Mouse (Mus musculus) inflammation-experienced regulatory T-cells, adult 6 months (primary cell): Measurements from ENCODE around the gene Psg29. TPM values are rescaled to one million over a fixed set of nuclear protein-coding genes. Genes with fewer than 3 reads are reported as not detected.
A peak's percentile ranks its signal among the peaks of the same experiment; 100 is the strongest.

Source experiments
- ATAC-seq: one replicate; pipeline ENCODE4 v1.8.0; 2017
- polyA plus RNA-seq, 3 experiments: library from polyadenylated mRNA; unstranded; fragments of 100-300 nt; shearing (Covaris generic); gene quantifications; one replicate each; pipeline ENCODE4 v1.2.1; 2017

Gene Psg29
- polyA plus RNA-seq, result not detected

DNA sequence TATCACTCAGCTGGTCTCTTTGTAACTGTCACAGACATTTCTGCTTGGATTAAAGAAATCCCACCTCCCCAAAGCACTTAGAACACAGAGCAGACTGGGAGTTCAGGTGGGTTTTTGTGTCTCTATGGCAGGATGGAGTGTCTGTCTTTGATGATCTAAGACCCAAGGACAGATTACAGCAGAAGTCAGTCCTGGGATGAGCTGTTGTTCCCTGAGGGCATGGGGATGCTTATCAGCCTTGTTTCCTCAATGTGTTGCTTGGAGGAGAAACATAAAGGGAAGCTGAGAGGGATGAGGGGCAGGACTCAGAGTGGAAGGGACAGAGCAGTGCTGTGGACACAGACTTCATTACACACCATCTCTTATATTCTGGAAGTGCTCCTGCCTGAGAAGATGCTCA, at the start of gene Psg29:
TSS of gene Psg29 (plus strand) at position 301 of the 400 bp plus-strand sequence.
- ATAC-seq, result no peak

DNA sequence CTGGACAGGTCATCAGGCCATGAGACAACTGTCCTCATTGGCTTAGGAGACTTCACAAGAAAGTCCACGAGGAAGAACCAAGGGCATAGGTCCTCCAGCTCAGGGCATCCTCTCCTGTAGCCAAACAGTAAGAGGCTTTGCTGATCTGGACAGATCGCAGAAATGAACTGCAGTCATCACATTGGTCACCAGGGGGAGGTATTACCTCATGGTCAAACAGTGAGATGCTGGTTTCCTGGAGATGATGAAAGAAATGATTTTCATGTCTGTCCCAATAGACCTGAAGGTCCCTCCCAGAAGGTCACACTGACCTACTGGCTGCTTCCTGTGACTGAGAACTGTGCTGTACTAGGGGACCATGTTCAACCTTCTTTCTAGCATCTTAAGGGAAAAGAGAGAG, 47.6 kb upstream of the Psg29 start:
- ATAC-seq, result peak; percentile 61

DNA sequence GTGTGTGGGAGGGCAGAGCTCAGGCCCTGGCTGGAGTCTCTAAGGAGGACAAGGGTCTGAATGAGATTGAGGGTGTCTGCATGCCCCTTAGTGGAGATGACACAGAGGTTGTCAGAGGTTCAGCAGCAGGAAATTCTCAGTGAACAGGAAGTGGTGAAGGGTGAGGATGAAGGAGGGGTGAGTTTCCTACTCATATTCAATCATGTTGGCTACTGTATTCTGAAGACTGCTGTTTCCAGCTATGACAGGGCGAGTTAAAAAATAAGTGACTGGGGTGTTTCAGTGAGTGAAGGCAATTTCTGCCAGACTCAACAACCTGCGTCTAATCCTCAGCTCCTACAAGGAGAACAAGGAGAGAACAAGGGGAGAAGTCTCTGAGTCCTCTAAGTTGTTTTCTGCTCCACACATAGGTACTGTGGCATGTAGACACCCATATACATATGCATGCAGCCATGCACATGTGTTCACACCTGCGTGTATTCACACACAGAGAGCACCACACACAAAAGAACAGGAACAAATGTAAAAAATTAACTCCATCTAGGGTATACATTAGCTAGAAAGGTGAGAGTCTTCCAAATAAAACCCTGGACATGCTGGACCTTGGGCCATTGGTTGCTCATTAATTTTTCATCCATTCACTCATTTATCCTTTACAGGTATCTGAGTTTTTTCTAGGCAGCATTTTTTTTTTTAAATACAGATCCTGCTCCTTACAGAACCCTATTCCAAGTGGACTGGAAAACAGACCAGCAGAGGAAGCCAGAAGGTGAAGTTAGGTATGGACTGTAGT, 46.2 kb upstream of the Psg29 start:
- ATAC-seq, result peak; percentile 88

DNA sequence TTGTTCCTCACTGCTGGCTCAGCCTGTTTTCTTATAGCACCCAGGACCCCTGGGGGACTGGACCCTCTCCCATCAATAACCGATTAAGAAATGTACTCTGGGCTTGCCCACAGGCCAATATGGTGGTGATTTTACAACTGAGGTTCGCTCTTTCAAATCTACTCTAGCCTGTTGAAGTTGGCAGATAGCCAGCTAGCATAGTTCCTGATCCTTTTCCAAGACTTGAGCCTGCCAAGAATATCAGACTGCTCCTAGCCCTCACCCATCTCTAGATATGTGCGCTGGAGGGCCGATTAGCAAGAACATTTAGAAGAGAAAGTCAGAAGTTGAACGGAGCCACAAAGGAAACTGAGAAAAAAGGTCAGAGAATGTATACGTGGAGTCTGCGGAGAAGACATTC, 44.3 kb upstream of the Psg29 start:
- no peak for ATAC-seq

DNA sequence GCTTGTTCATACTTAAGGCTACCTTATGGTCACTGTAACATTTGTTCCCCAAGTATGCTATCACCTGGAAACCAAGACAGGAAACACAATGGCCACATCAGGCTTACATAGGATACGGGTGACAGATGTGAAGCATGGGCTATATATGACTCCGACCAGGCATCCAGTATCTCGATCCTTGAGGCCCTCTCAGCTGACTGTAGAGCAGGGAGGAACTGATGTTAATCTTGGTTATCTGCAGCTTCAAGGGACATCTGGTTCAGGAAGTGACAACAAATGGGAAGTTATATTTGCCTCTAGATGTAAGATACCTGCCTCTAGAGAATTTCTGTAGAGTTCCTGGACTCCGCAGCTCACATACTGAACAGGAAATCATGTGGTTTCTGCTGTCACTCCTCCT, 31.4 kb upstream of the Psg29 start:
- ATAC-seq, result no peak

DNA sequence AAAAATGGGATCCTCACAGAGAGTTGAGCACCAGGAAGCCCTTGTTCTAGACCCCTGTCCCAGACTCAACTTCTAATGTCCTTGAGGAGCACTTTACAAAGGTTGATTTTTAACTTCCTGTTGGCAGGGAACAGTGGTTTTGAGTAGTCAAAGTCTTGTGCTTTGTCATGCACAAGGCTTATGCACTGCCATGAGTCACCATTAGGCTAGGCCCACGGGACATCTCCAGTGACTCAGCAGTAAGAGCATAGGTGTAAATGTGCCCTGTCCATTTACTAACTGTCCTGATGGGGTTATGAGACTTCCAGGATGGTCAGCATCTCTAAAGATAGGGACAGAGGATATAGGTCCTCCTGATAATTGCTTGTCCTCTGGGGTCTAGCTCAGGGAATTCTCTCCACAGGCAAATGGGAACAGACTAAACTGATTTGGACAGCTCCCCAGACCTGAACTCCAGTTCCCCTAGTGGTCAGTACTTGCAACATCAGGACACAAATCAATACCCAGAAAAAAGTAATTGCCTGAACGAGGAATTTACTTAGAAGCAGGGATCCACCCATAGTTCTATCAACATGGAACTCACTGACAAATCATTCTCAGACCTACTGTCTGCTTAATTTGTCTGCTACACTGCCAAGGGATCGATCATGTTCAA, 2.4 kb downstream of the Psg29 start:
- ATAC-seq, result no peak

Other genes with a start within 250 kb of the Psg29 start
- gene Pnmal1, start 243.8 kb upstream of the Psg29 start, polyA plus RNA-seq, result not detected
- 1 to 10 TPM; 3.7 to 5.7 (median 5.2) TPM for gene Gm42372, start 220.4 kb upstream of the Psg29 start, polyA plus RNA-seq
- gene Ccdc8, start 210.8 kb upstream of the Psg29 start, polyA plus RNA-seq, result under 1 TPM in 2 of 3 experiments, not detected in 1; 0.09 to 0.15 TPM
- gene Ppp5c, start 175.6 kb upstream of the Psg29 start, polyA plus RNA-seq, result 10 to 100 TPM; 55.1 to 67.1 (median 62.0) TPM
- gene Hif3a, start 141.1 kb upstream of the Psg29 start, polyA plus RNA-seq, result under 1 TPM in 2 of 3 experiments, not detected in 1; 0.42 to 0.47 TPM
- 1 to 10 TPM in 2 of 3 experiments, not detected in 1; 1.2 to 1.5 TPM for gene Psg16, start 129.4 kb upstream of the Psg29 start, polyA plus RNA-seq
- gene Ceacam3, start 53.2 kb upstream of the Psg29 start, polyA plus RNA-seq, result under 1 TPM in 1 of 3 experiments, not detected in 2; 0.11 TPM